In the genomic region with DNA sequence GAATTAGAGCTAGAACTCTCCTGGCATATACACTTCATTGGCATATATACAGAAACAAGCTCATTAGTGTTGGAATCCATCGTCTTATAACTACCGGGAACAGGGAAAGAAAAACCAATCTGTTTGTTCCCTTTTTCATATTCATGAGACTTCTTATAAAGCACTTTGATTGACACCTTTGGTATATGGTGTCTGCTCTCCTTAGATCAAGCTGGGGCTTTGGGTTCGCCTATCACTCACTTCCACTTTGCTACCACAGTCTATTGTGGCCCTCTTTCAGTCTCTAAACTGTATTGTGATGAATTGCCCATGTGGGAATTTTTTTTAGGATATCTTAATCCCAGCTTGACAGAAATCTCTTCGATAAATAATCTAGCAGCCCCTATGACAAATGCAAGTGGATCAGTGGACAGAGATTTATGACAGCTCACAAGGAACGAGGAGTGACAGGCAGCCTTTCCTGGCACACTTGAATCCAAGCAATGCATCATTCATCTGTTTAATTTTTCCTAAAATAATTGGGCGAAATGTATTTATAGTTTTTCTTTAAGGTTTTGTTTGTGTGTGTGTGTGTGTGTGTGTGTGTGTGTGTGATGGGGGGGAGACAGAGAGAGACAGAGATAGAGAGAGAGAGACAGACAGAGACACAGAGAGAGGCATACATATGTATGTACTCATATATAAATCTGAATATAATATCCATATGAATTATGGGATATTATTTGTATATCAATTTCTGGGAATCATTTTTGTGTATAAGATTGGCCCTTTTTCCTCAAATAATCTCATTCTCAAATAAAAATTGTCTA, we compare ENCODE assay signal across 24 mouse cellular contexts.
DNase-seq lines count a peak whose midpoint lies in the region; ATAC-seq and TF ChIP-seq lines count a peak whose summit lies in the region.
"Had no signal": no experiment of that assay in that cellular context is flagged by ENCODE, and none has a peak within 500 bp of the region (broad histone marks: within the 10 kb centered on the region; RNA-seq: fewer than 3 reads in every experiment).

No protein-coding gene starts in this region.

- no peaks in the 10 kb centered on the region for H3K4me1 ChIP-seq in hindbrain, embryonic 11.5 days (replicated peaks; ENCODE audit: control insufficient read depth, insufficient read depth, low read length)
- H3K4me1 ChIP-seq in hindbrain, postnatal 0 days (ENCODE audit: insufficient read depth, low read length), result no peaks in the 10 kb centered on the region
- peaks cover 6% of the 10 kb centered on the region; the same call in 1 of the 2 replicates for H3K4me1 ChIP-seq in forebrain, postnatal 0 days (ENCODE audit: insufficient read depth)
- H3K4me1 ChIP-seq in midbrain, embryonic 15.5 days, result peaks cover 5% of the 10 kb centered on the region
- no peaks in the 10 kb centered on the region for H3K4me1 ChIP-seq in kidney, adult 2 months (ENCODE audit: control insufficient read depth, insufficient read depth, low read length)
- H3K4me1 ChIP-seq: heart, embryonic 12.5 days; limb, embryonic 12.5 days; liver, embryonic 13.5 days; lung, embryonic 15.5 days had no signal

- H3K27ac ChIP-seq in hindbrain, embryonic 11.5 days (ENCODE audit: low read depth, low read length), result no peak overlapping the region
- H3K27ac ChIP-seq in hindbrain, postnatal 0 days, result no peak overlapping the region
- peak overlapping the region; percentile 22; the same call in 1 of the 2 replicates for H3K27ac ChIP-seq in forebrain, postnatal 0 days (ENCODE audit: low read depth, low read length)
- H3K27ac ChIP-seq in midbrain, embryonic 15.5 days, result peak overlapping the region; percentile 45; the same call in 1 of the 2 replicates
- H3K27ac ChIP-seq in kidney, adult 2 months (ENCODE audit: insufficient read depth, low read depth, low read length), result no peak overlapping the region
- H3K27ac ChIP-seq: limb, embryonic 12.5 days; liver, embryonic 13.5 days; lung, embryonic 15.5 days; macrophage; neural tube, embryonic 13.5 days had no signal

- peak; percentile 72 for ATAC-seq in hindbrain, embryonic 11.5 days (ENCODE audit: low FRiP score)
- no peak for ATAC-seq in hindbrain, postnatal 0 days
- peak; percentile 83 for ATAC-seq in forebrain, postnatal 0 days
- peak; percentile 82 for ATAC-seq in midbrain, embryonic 15.5 days (replicated peaks)
- ATAC-seq in CD4-positive, CD25-positive, alpha-beta regulatory T cell, adult 4 months, result no peak
- ATAC-seq: inflammation-experienced regulatory T-cells, adult 6 months had no signal

- TF ChIP-seq CTCF in hindbrain, postnatal 0 days (IDR thresholded peaks at IDR 0.05; ENCODE audit: low read depth), result no peak
- TF ChIP-seq CTCF in forebrain, postnatal 0 days (IDR thresholded peaks at IDR 0.05; ENCODE audit: low read depth), result no peak
- TF ChIP-seq CTCF in kidney, adult 2 months (conservative IDR thresholded peaks at IDR 0.05; ENCODE audit: insufficient read depth, insufficient read length, low read depth, low read length), result no peak

- WGBS in hindbrain, embryonic 11.5 days, result 56% methylated on average over 6 of the region's 6 CpGs
- WGBS in hindbrain, postnatal 0 days, result 41% methylated on average over 6 of the region's 6 CpGs
- WGBS in forebrain, postnatal 0 days, result 18% methylated on average over 6 of the region's 6 CpGs
- 30% methylated on average over 6 of the region's 6 CpGs for WGBS in midbrain, embryonic 15.5 days
- 80% methylated on average over 6 of the region's 6 CpGs for WGBS in kidney, adult 2 months

- H3K4me2 ChIP-seq in hindbrain, embryonic 11.5 days (replicated peaks; ENCODE audit: low read depth, low read length), result no peak overlapping the region
- H3K4me2 ChIP-seq in hindbrain, postnatal 0 days (ENCODE audit: low read depth, low read length), result no peak overlapping the region
- no peak overlapping the region for H3K4me2 ChIP-seq in forebrain, postnatal 0 days (ENCODE audit: low read depth)
- no peak overlapping the region for H3K4me2 ChIP-seq in midbrain, embryonic 15.5 days
- H3K4me2 ChIP-seq: heart, embryonic 12.5 days; limb, embryonic 12.5 days; liver, embryonic 13.5 days; lung, embryonic 15.5 days; neural tube, embryonic 13.5 days had no signal

- H3K9me3 ChIP-seq in hindbrain, embryonic 11.5 days (ENCODE audit: control insufficient read depth, low read length), result no peaks in the 10 kb centered on the region
- no peaks in the 10 kb centered on the region for H3K9me3 ChIP-seq in hindbrain, postnatal 0 days (ENCODE audit: low read length)
- H3K9me3 ChIP-seq in forebrain, postnatal 0 days (ENCODE audit: low read length), result no peaks in the 10 kb centered on the region
- H3K9me3 ChIP-seq in midbrain, embryonic 15.5 days, result no peaks in the 10 kb centered on the region
- H3K9me3 ChIP-seq: G1E; heart, embryonic 12.5 days; limb, embryonic 12.5 days; liver, embryonic 13.5 days; lung, embryonic 15.5 days; neural tube, embryonic 13.5 days had no signal

- TF ChIP-seq POLR2A in kidney, adult 2 months (IDR thresholded peaks at IDR 0.05; ENCODE audit: low read depth, low read length), result no peak

- no peak overlapping the region for H3K9ac ChIP-seq in hindbrain, embryonic 11.5 days (ENCODE audit: low read depth, low read length)
- H3K9ac ChIP-seq in hindbrain, postnatal 0 days (replicated peaks; ENCODE audit: low read length), result no peak overlapping the region
- H3K9ac ChIP-seq in forebrain, postnatal 0 days, result no peak overlapping the region
- H3K9ac ChIP-seq in midbrain, embryonic 15.5 days, result no peak overlapping the region
- H3K9ac ChIP-seq: heart, embryonic 12.5 days; limb, embryonic 12.5 days; liver, embryonic 13.5 days; lung, embryonic 15.5 days; neural tube, embryonic 13.5 days had no signal

- DNase-seq in hindbrain, embryonic 11.5 days (ENCODE audit: low spot score), result peak; percentile 10
- no peak for DNase-seq in hindbrain, postnatal 0 days (ENCODE audit: low spot score)
- DNase-seq in brain, embryonic 18.5 days (ENCODE audit: low read depth, low spot score), result peak; percentile 52
- peak; percentile 66 for DNase-seq in forebrain, postnatal 0 days
- DNase-seq in layer of hippocampus, adult 9-10 months (ENCODE audit: low spot score), result no peak
- no peak for DNase-seq in kidney, adult 2 months
- DNase-seq: adrenal gland, postnatal 25 days; cerebellum, adult 2 months; cerebellum, postnatal 36 days; heart, adult 11 months; heart, postnatal 14 days; kidney, adult 9 months; kidney, postnatal 25 days; liver, embryonic 13.5 days; thymus, postnatal 4 days had no signal

- no peaks in the 10 kb centered on the region for H3K36me3 ChIP-seq in hindbrain, embryonic 11.5 days (ENCODE audit: control insufficient read depth, insufficient read depth, low read length)
- H3K36me3 ChIP-seq in hindbrain, postnatal 0 days (ENCODE audit: insufficient read depth, low read length), result no peaks in the 10 kb centered on the region
- no peaks in the 10 kb centered on the region for H3K36me3 ChIP-seq in forebrain, postnatal 0 days (ENCODE audit: insufficient read depth)
- H3K36me3 ChIP-seq in midbrain, embryonic 15.5 days (replicated peaks), result no peaks in the 10 kb centered on the region
- H3K36me3 ChIP-seq in kidney, adult 2 months (ENCODE audit: control insufficient read depth, insufficient read depth, low read length), result no peaks in the 10 kb centered on the region
- H3K36me3 ChIP-seq: G1E; heart, embryonic 12.5 days; limb, embryonic 12.5 days; liver, embryonic 13.5 days; lung, embryonic 15.5 days; neural tube, embryonic 13.5 days had no signal

- no peak overlapping the region for H3K4me3 ChIP-seq in hindbrain, embryonic 11.5 days (ENCODE audit: low read depth, low read length)
- H3K4me3 ChIP-seq in hindbrain, postnatal 0 days (ENCODE audit: low read length), result no peak overlapping the region
- no peak overlapping the region for H3K4me3 ChIP-seq in forebrain, postnatal 0 days (ENCODE audit: low read depth, low read length)
- no peak overlapping the region for H3K4me3 ChIP-seq in midbrain, embryonic 15.5 days
- H3K4me3 ChIP-seq in kidney, adult 2 months (ENCODE audit: insufficient read depth, low read depth, low read length), result no peak overlapping the region
- H3K4me3 ChIP-seq: heart, embryonic 12.5 days; limb, embryonic 12.5 days; liver, embryonic 13.5 days; lung, embryonic 15.5 days; neural tube, embryonic 13.5 days had no signal

- no peaks in the 10 kb centered on the region for H3K27me3 ChIP-seq in hindbrain, embryonic 11.5 days (ENCODE audit: control insufficient read depth, insufficient read depth, low read length)
- H3K27me3 ChIP-seq in hindbrain, postnatal 0 days (ENCODE audit: insufficient read depth, low read length), result no peaks in the 10 kb centered on the region
- H3K27me3 ChIP-seq in forebrain, postnatal 0 days (ENCODE audit: insufficient read depth, low read length), result no peaks in the 10 kb centered on the region
- no peaks in the 10 kb centered on the region for H3K27me3 ChIP-seq in midbrain, embryonic 15.5 days (replicated peaks)
- no peaks in the 10 kb centered on the region for H3K27me3 ChIP-seq in kidney, adult 2 months (replicated peaks; ENCODE audit: control insufficient read depth, insufficient read depth, low read length)
- H3K27me3 ChIP-seq: heart, embryonic 12.5 days; limb, embryonic 12.5 days; liver, embryonic 13.5 days; lung, embryonic 15.5 days; neural tube, embryonic 13.5 days had no signal

Comparison
In these comparisons a context has a peak if more than half of its experiments do, and no peak if none do; other contexts are left out.
1. ATAC-seq: peak in hindbrain, embryonic 11.5 days (single experiment), forebrain, postnatal 0 days (single experiment) and midbrain, embryonic 15.5 days (single experiment); none in hindbrain, postnatal 0 days (single experiment) and CD4-positive, CD25-positive, alpha-beta regulatory T cell, adult 4 months (single experiment).
2. DNase-seq: peak in hindbrain, embryonic 11.5 days (single experiment), brain, embryonic 18.5 days (single experiment) and forebrain, postnatal 0 days (single experiment); none in hindbrain, postnatal 0 days (single experiment), layer of hippocampus, adult 9-10 months (single experiment) and kidney, adult 2 months (single experiment).
3. H3K27ac ChIP-seq: peak in forebrain, postnatal 0 days (single experiment) and midbrain, embryonic 15.5 days (single experiment); none in hindbrain, embryonic 11.5 days (single experiment), hindbrain, postnatal 0 days (single experiment) and kidney, adult 2 months (single experiment).